Mouse (Mus musculus): ENCODE data around the gene Tnfrsf12a. TPM values are rescaled to one million over a fixed set of nuclear protein-coding genes. Genes with fewer than 3 reads are reported as not detected.

Tnfrsf12a gene
- polyA plus RNA-seq, 1 experiment = not detected

DNA sequence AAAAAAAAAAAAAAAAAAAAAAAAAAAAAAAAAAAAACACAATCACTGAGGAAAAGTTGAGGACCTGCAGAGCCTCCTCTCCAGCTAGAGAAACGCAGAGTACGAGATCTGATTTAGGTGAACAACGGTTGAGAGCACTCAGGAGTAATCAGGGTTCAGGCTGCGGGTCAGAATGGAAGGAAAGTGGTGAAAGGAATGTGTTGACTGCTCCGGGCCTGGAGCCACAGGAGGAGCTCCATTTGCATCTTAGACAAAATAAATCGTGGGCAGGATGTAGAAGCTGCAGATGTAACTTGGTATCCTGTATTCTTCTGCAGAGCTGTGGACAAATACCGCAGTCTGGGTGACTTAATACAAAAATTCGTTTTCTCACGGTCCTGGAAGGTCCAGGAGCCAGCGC is 31.4 kb downstream of the Tnfrsf12a start:
- Histone ChIP-seq H3K27ac (ENCODE audit: insufficient read depth, low read depth, low read length) (no peak overlapping the region), H3K4me3 (ENCODE audit: insufficient read depth, low read depth, low read length) (no peak overlapping the region), H3K4me1 (ENCODE audit: control insufficient read depth, insufficient read depth, low read length) (peaks cover 10% of the 10 kb centered on the region; the same call in 1 of the 2 replicates)
- TF ChIP-seq CTCF (IDR thresholded peaks at IDR 0.05; ENCODE audit: insufficient read depth, low read depth, low read length) (no peak), POLR2A (IDR thresholded peaks at IDR 0.05; ENCODE audit: insufficient read depth, low read depth, low read length) (no peak)
- 57% methylated on average over 10 of the region's 10 CpGs for WGBS

DNA sequence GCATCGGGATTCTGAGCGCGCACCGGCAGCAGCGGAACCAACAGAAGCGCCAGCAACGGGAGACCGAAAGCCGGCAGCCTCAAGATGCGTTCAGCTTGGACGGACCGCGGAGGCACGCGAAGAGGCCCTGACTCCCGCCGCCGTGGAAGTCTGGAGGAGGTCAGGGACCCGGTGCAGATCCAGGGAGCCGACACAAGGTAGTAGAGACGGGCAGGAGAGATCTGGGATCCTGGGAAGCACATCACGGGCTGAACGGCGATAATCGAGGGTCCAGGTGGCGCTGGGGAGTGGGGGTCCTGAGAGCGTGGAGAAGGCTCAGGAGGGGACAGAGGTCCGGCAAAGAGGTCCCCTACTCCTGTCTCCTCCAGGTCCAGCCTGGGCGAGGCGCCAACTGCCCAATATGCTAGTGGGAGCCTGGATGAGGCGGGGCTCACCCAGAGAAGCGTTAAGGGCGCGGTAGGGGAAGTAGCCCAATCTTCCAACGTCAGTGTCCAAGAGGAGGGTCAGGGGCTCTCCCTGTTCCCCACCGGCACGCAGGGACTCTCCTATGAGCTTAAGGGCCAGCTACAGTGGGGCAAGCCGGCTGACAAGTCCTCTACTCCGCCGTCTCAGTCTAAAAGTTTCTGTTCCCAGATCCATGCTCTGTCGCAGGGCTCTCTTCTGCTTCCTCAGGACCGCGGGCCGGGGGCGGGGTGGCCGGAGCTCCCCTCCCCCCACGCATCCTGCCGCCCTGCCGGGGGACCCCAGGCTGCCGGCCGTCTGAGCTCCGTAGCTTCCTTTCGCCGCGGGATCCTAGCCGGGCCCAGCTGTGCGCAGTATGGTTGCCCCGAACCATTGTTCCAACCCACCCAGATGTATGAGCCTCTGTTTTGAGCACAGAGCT is 32.4 kb downstream of the Tnfrsf12a start, which contains the start of gene Mmp25:
Gene Mmp25, minus strand, starts transcription at position 665 of the 883 bp plus-strand sequence.
- Histone ChIP-seq H3K4me1 (ENCODE audit: control insufficient read depth, insufficient read depth, low read length) (peaks cover 10% of the 10 kb centered on the region; the same call in 1 of the 2 replicates), H3K27ac (ENCODE audit: insufficient read depth, low read depth, low read length) (no peak within 1 kb of the TSS), H3K4me3 (ENCODE audit: insufficient read depth, low read depth, low read length) (peak within 1 kb of the TSS; percentile 12)
- 1% methylated on average over 58 of the region's 58 CpGs for WGBS
- no peak for TF ChIP-seq CTCF (IDR thresholded peaks at IDR 0.05; ENCODE audit: insufficient read depth, low read depth, low read length)
- no peak for TF ChIP-seq POLR2A (IDR thresholded peaks at IDR 0.05; ENCODE audit: insufficient read depth, low read depth, low read length)

DNA sequence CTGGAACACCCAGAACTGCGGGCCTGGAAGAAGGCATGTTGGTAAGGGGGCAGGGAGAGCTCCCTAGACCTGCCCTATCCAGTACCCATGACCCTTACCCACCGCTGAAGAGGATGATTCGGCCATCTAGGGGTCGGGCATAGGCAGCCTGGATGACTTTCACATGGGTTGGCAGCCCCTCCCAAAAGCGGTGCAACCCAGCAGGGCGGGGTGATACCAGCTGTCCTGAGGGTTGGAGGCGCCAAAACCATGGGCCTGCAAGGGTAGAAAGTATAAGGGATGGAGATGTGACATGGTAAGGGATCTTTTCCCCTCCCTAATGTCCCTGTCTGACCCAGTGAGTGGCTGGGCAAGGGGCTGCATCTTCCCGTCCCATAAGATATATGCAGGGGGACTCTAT is 46.0 kb downstream of the Tnfrsf12a start:
- Histone ChIP-seq H3K27ac (ENCODE audit: insufficient read depth, low read depth, low read length) (no peak overlapping the region), H3K4me1 (ENCODE audit: control insufficient read depth, insufficient read depth, low read length) (peaks cover 5% of the 10 kb centered on the region), H3K4me3 (ENCODE audit: insufficient read depth, low read depth, low read length) (no peak overlapping the region)
- WGBS = 86% methylated on average over 8 of the region's 8 CpGs
- TF ChIP-seq CTCF (IDR thresholded peaks at IDR 0.05; ENCODE audit: insufficient read depth, low read depth, low read length) = no peak
- TF ChIP-seq POLR2A (IDR thresholded peaks at IDR 0.05; ENCODE audit: insufficient read depth, low read depth, low read length) = no peak

DNA sequence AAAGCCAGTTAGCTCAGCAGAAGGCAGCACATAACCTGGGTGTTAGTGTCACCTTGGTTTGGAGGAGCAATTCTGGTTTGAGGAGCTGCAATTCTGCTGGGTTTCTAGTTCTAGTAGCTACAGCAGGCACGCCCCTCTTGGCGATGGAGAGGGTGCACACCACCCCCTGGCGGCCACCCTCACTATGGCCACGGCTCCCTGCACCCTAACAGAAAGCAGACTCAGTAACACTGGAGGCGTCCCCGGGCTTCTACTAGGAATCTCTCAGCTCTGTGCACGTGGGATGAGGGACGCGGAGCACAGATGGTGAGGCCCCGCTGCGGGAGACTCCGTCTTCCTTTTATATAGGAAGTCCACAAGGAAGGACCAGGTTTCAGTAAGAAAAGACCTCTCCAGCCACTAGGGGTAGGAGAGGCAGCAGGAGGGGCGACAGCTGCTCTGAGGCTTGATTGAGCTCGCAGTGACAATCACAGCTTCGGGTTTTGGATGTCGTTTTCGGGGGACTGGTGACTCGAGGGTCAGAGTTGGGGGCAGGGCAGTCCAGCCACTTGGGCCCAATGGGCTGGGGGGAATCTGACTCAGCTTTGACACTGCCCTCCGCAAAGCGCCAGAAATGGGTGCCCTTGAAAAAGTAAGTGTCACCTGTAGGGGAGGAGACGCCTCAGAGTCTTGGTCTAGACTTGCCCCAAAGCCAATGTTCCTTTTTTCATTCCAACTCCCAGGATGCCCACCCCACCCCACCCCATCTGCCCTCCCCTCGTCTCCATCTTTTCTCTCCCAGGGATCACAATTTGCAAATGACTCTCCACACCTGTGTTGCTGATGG is 46.9 kb downstream of the Tnfrsf12a start:
- H3K4me1 ChIP-seq (ENCODE audit: control insufficient read depth, insufficient read depth, low read length) = peaks cover 5% of the 10 kb centered on the region
- H3K4me3 ChIP-seq (ENCODE audit: insufficient read depth, low read depth, low read length) = 0 out of 2 replicates have a peak overlapping the region, but pooled peaks have one; percentile 10
- WGBS = 15% methylated on average over 22 of the region's 22 CpGs
- no peak for TF ChIP-seq POLR2A (IDR thresholded peaks at IDR 0.05; ENCODE audit: insufficient read depth, low read depth, low read length)
- TF ChIP-seq CTCF (IDR thresholded peaks at IDR 0.05; ENCODE audit: insufficient read depth, low read depth, low read length) = peak; percentile 70
- no peak overlapping the region for H3K27ac ChIP-seq (ENCODE audit: insufficient read depth, low read depth, low read length)

DNA sequence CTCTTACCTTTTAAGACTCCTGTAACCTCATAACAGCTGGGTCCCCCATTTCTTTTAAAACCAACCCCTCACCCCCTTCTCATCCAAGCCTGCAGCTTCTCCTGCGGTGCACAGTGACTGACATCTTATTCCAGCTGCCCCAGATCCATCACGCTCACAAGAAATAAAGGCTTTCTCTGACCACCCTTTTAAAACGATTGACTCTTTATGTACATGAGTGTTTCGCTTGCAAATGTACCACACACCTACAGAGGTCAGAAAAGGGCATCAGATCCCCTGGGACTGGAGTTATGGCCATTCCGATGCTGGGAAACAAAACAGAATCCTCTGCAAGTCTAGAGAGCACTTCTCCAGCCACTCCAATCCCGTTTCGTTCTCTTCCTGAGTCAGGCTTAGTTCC is 49.5 kb downstream of the Tnfrsf12a start:
- TF ChIP-seq POLR2A (IDR thresholded peaks at IDR 0.05; ENCODE audit: insufficient read depth, low read depth, low read length) (no peak), CTCF (IDR thresholded peaks at IDR 0.05; ENCODE audit: insufficient read depth, low read depth, low read length) (no peak)
- Histone ChIP-seq H3K4me3 (ENCODE audit: insufficient read depth, low read depth, low read length) (no peak overlapping the region), H3K27ac (ENCODE audit: insufficient read depth, low read depth, low read length) (no peak overlapping the region), H3K4me1 (ENCODE audit: control insufficient read depth, insufficient read depth, low read length) (peaks cover 5% of the 10 kb centered on the region)
- WGBS = 40% methylated on average over 7 of the region's 7 CpGs

Other genes starting within 250 kb of the Tnfrsf12a start
- gene Vmn2r117, start 197.8 kb downstream of the Tnfrsf12a start, polyA plus RNA-seq (2012; ENCODE audit: insufficient read depth, insufficient read length, low replicate concordance, missing spikeins) = not detected in 2 replicates
- not detected in 2 replicates for gene Zfp213, start 113.2 kb downstream of the Tnfrsf12a start, polyA plus RNA-seq (2012; ENCODE audit: insufficient read depth, insufficient read length, low replicate concordance, missing spikeins)
- not detected in 2 replicates for gene Zfp13, start 78.0 kb downstream of the Tnfrsf12a start, polyA plus RNA-seq (2012; ENCODE audit: insufficient read depth, insufficient read length, low replicate concordance, missing spikeins)
- gene Zscan10, start 76.6 kb downstream of the Tnfrsf12a start, polyA plus RNA-seq (2012; ENCODE audit: insufficient read depth, insufficient read length, low replicate concordance, missing spikeins) = not detected in 2 replicates
- gene Mmp25, start 32.2 kb downstream of the Tnfrsf12a start, polyA plus RNA-seq (2012; ENCODE audit: insufficient read depth, insufficient read length, low replicate concordance, missing spikeins) = not detected in 2 replicates
- not detected in 2 replicates for gene Bicdl2, start 17.0 kb downstream of the Tnfrsf12a start, polyA plus RNA-seq (2012; ENCODE audit: insufficient read depth, insufficient read length, low replicate concordance, missing spikeins)
- gene Hcfc1r1, start 3.9 kb downstream of the Tnfrsf12a start, polyA plus RNA-seq (2012; ENCODE audit: insufficient read depth, insufficient read length, low replicate concordance, missing spikeins) = not detected in 2 replicates
- gene Thoc6, start 3.6 kb downstream of the Tnfrsf12a start, polyA plus RNA-seq (2012; ENCODE audit: insufficient read depth, insufficient read length, low replicate concordance, missing spikeins) = not detected in 2 replicates
- not detected in 2 replicates for gene Cldn6, start 1.8 kb upstream of the Tnfrsf12a start, polyA plus RNA-seq (2012; ENCODE audit: insufficient read depth, insufficient read length, low replicate concordance, missing spikeins)
- not detected in 2 replicates for gene Cldn9, start 6.6 kb upstream of the Tnfrsf12a start, polyA plus RNA-seq (2012; ENCODE audit: insufficient read depth, insufficient read length, low replicate concordance, missing spikeins)
- gene 1520401A03Rik, start 45.3 kb upstream of the Tnfrsf12a start, polyA plus RNA-seq (2012; ENCODE audit: insufficient read depth, insufficient read length, low replicate concordance, missing spikeins) = not detected in 2 replicates
- gene Pkmyt1, start 48.9 kb upstream of the Tnfrsf12a start, polyA plus RNA-seq (2012; ENCODE audit: insufficient read depth, insufficient read length, low replicate concordance, missing spikeins) = not detected in 2 replicates
- gene Paqr4, start 63.4 kb upstream of the Tnfrsf12a start, polyA plus RNA-seq (2012; ENCODE audit: insufficient read depth, insufficient read length, low replicate concordance, missing spikeins) = not detected in 2 replicates
- not detected in 2 replicates for gene Kremen2, start 68.4 kb upstream of the Tnfrsf12a start, polyA plus RNA-seq (2012; ENCODE audit: insufficient read depth, insufficient read length, low replicate concordance, missing spikeins)
- gene Flywch1, start 94.1 kb upstream of the Tnfrsf12a start, polyA plus RNA-seq (2012; ENCODE audit: insufficient read depth, insufficient read length, low replicate concordance, missing spikeins) = not detected in 2 replicates
- gene Flywch2, start 108.6 kb upstream of the Tnfrsf12a start, polyA plus RNA-seq (2012; ENCODE audit: insufficient read depth, insufficient read length, low replicate concordance, missing spikeins) = not detected in 2 replicates
- gene Srrm2, start 113.1 kb upstream of the Tnfrsf12a start, polyA plus RNA-seq (2012; ENCODE audit: insufficient read depth, insufficient read length, low replicate concordance, missing spikeins) = 383 and 683 TPM in 2 replicates
- gene Elob, start 151.7 kb upstream of the Tnfrsf12a start, polyA plus RNA-seq (2012; ENCODE audit: insufficient read depth, insufficient read length, low replicate concordance, missing spikeins) = not detected in 2 replicates
- not detected in 2 replicates for gene Prss33, start 158.6 kb upstream of the Tnfrsf12a start, polyA plus RNA-seq (2012; ENCODE audit: insufficient read depth, insufficient read length, low replicate concordance, missing spikeins)
- gene Prss32, start 166.4 kb upstream of the Tnfrsf12a start, polyA plus RNA-seq (2012; ENCODE audit: insufficient read depth, insufficient read length, low replicate concordance, missing spikeins) = not detected in 2 replicates
- gene Prss41, start 166.7 kb upstream of the Tnfrsf12a start, polyA plus RNA-seq (2012; ENCODE audit: insufficient read depth, insufficient read length, low replicate concordance, missing spikeins) = not detected in 2 replicates
- gene Prss21, start 190.6 kb upstream of the Tnfrsf12a start, polyA plus RNA-seq (2012; ENCODE audit: insufficient read depth, insufficient read length, low replicate concordance, missing spikeins) = not detected in 2 replicates
- gene Dcpp1, start 203.4 kb upstream of the Tnfrsf12a start, polyA plus RNA-seq (2012; ENCODE audit: insufficient read depth, insufficient read length, low replicate concordance, missing spikeins) = not detected in 2 replicates
- gene Dcpp2, start 203.4 kb upstream of the Tnfrsf12a start, polyA plus RNA-seq (2012; ENCODE audit: insufficient read depth, insufficient read length, low replicate concordance, missing spikeins) = not detected in 2 replicates
- gene Dcpp3, start 240.0 kb upstream of the Tnfrsf12a start, polyA plus RNA-seq (2012; ENCODE audit: insufficient read depth, insufficient read length, low replicate concordance, missing spikeins) = not detected in 2 replicates

Measured in olfactory bulb, adult 2 months (tissue).